ENCODE assay signal across 9 mouse cellular contexts in the genomic region with DNA sequence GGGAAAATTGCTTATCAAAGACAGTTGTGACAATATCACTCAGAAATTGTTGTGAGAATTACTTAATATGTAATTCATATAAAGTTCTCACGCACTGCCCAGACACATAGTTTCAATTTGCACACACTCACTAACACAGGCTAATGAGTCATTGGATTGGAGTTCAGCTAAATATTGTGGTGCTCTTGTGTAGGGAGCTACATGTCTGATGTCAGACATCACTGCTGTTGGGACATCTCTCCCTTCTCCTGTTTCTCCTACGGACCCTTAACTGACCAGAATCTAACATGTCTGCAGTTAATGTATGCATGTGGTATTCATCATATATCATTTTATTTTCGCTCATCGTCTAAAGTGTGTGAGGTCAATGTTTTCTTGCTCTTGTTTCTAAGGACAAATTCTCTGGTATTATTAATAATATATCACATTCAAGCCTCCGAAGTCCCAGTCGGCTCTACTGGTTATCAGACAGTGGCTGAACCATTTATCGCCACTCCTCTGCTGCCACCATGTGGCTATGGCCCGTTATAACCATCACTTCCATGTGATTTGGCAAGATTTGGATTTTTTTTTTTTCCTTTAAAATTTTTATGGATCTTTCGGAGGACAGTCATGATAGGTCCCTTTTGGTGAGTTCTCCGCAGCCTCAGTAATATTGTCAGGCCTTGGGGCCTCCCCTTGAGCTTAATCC. TPM values are rescaled to one million over a fixed set of nuclear protein-coding genes. Genes with fewer than 3 reads are reported as not detected.
DNase-seq lines count a peak whose midpoint lies in the region; ATAC-seq and TF ChIP-seq lines count a peak whose summit lies in the region.
"Had no signal": no experiment of that assay in that cellular context is flagged by ENCODE, and none has a peak within 500 bp of the region (broad histone marks: within the 10 kb centered on the region; RNA-seq: fewer than 3 reads in every experiment).

No protein-coding gene starts in this region.

- no peak overlapping the region for H3K27ac ChIP-seq in heart, embryonic 10.5 days
- H3K27ac ChIP-seq in stomach, postnatal 0 days (replicated peaks), result no peak overlapping the region
- H3K27ac ChIP-seq: liver, embryonic 13.5 days had no signal

- 57% methylated on average over 10 of the region's 10 CpGs for WGBS in heart, embryonic 10.5 days
- WGBS in stomach, postnatal 0 days, result 49% methylated on average over 10 of the region's 10 CpGs

- H3K9me3 ChIP-seq in heart, embryonic 10.5 days, result no peaks in the 10 kb centered on the region
- no peaks in the 10 kb centered on the region for H3K9me3 ChIP-seq in stomach, postnatal 0 days (ENCODE audit: control insufficient read depth, low read length)
- H3K9me3 ChIP-seq: liver, embryonic 13.5 days had no signal

- no peak overlapping the region for H3K9ac ChIP-seq in stomach, postnatal 0 days (ENCODE audit: low read length)
- H3K9ac ChIP-seq: liver, embryonic 13.5 days had no signal

- H3K4me2 ChIP-seq in stomach, postnatal 0 days (replicated peaks; ENCODE audit: low read depth), result no peak overlapping the region
- H3K4me2 ChIP-seq: liver, embryonic 13.5 days had no signal

- no peak overlapping the region for H3K4me3 ChIP-seq in heart, embryonic 10.5 days
- no peak overlapping the region for H3K4me3 ChIP-seq in stomach, postnatal 0 days (ENCODE audit: low read depth, low read length)
- H3K4me3 ChIP-seq: liver, embryonic 13.5 days had no signal

- no peaks in the 10 kb centered on the region for H3K36me3 ChIP-seq in heart, embryonic 10.5 days
- H3K36me3 ChIP-seq in stomach, postnatal 0 days (ENCODE audit: control insufficient read depth, insufficient read depth, low read length), result no peaks in the 10 kb centered on the region
- H3K36me3 ChIP-seq: liver, embryonic 13.5 days had no signal

- no peaks in the 10 kb centered on the region for H3K27me3 ChIP-seq in heart, embryonic 10.5 days (ENCODE audit: insufficient read depth, poor library complexity, severe bottlenecking)
- H3K27me3 ChIP-seq in stomach, postnatal 0 days (ENCODE audit: control insufficient read depth, insufficient read depth, low read length), result no peaks in the 10 kb centered on the region
- H3K27me3 ChIP-seq: liver, embryonic 13.5 days had no signal

- peak; percentile 84 for DNase-seq in heart, adult 11 months
- DNase-seq in heart, embryonic 10.5 days (ENCODE audit: low spot score), result no peak
- DNase-seq in urinary bladder, postnatal 25 days (ENCODE audit: low spot score), result peak; percentile 34
- no peak for DNase-seq in urinary bladder, adult 2 months (ENCODE audit: low spot score)
- DNase-seq in embryo, embryonic 11.5 days (ENCODE audit: low read depth, low spot score), result peak; percentile 35
- DNase-seq in kidney, postnatal 4 days, result peak; percentile 74 to 76
- DNase-seq in stomach, postnatal 0 days (ENCODE audit: low spot score), result peak; percentile 51
- DNase-seq: liver, embryonic 13.5 days had no signal

- no peaks in the 10 kb centered on the region for H3K4me1 ChIP-seq in heart, embryonic 10.5 days
- no peaks in the 10 kb centered on the region for H3K4me1 ChIP-seq in stomach, postnatal 0 days (replicated peaks; ENCODE audit: control insufficient read depth, insufficient read depth)
- H3K4me1 ChIP-seq: liver, embryonic 13.5 days had no signal

- ATAC-seq in megakaryocyte, adult 5-6 weeks (ENCODE audit: poor library complexity, severe bottlenecking), result peak; percentile 70; the same call in 1 of the 2 replicates
- ATAC-seq in stomach, postnatal 0 days (ENCODE audit: low FRiP score, low TSS enrichment), result no peak

- peak; percentile 80 for TF ChIP-seq CTCF in stomach, postnatal 0 days (IDR thresholded peaks at IDR 0.05; ENCODE audit: low read depth)

- no peak for TF ChIP-seq EP300 in stomach, postnatal 0 days (optimal IDR thresholded peaks at IDR 0.05)

RNA-seq across cellular contexts. Expression of gene Olfr368, which starts 12.3 kb away (rescaled TPM):
- polyA plus RNA-seq in heart, embryonic 10.5 days (2016; fragmentation: Nextera tagmentation; extraction: Ambion mirVana), result not detected in 2 replicates
- not detected in 2 replicates for polyA plus RNA-seq in urinary bladder, adult 2 months (2012; rRNA removed)
- total RNA-seq in megakaryocyte, adult 5-6 weeks (2015), result not detected in 2 replicates
- not detected in 2 replicates for total RNA-seq in megakaryocyte, adult 5-6 weeks (2017)
- not detected in 2 replicates for polyA plus RNA-seq in stomach, postnatal 0 days (2015; fragmentation: Nextera tagmentation; extraction: Ambion mirVana)
- polyA plus RNA-seq: liver, embryonic 13.5 days had no signal

RNA-seq across cellular contexts. Expression of gene Pdcl, which starts 20.5 kb away (rescaled TPM):
- polyA plus RNA-seq in heart, embryonic 10.5 days (2016; fragmentation: Nextera tagmentation; extraction: Ambion mirVana), result 32.8 and 34.6 TPM in 2 replicates
- polyA plus RNA-seq in urinary bladder, adult 2 months (2012; rRNA removed), result 21.0 and 22.8 TPM in 2 replicates
- total RNA-seq in megakaryocyte, adult 5-6 weeks (2015), result 17.6 and 23.0 TPM in 2 replicates
- total RNA-seq in megakaryocyte, adult 5-6 weeks (2017), result 75.0 and 84.4 TPM in 2 replicates
- polyA plus RNA-seq in stomach, postnatal 0 days (2015; fragmentation: Nextera tagmentation; extraction: Ambion mirVana), result 26.8 and 27.1 TPM in 2 replicates

Comparison
In these comparisons a context has a peak if more than half of its experiments do, and no peak if none do; other contexts are left out.
1. DNase-seq: peak in heart, adult 11 months (single experiment), urinary bladder, postnatal 25 days (single experiment), embryo, embryonic 11.5 days (single experiment), kidney, postnatal 4 days (2 of 2) and stomach, postnatal 0 days (single experiment); none in heart, embryonic 10.5 days (single experiment) and urinary bladder, adult 2 months (single experiment).